Mouse (Mus musculus) embryonic facial prominence, embryonic 14.5 days (tissue): ENCODE measurements at regions not wholly inside any gene's neighbourhood (a gene's known extent, or its start where the extent isn't known, plus 50 kb on each side); places are given as distances from the start of the nearest gene placed in this dataset.

ENCODE experiments used
- ATAC-seq: fragments of 200-750 bp; cut with Nextera tagmentation; 2 replicates; pipeline ENCODE4 v1.8.0; 2017; ENCODE audit warnings: low read depth, moderate number of reproducible peaks, moderate TSS enrichment
- DNase-seq: peaks from one replicate; pipeline ENCODE4 v3.0.0-alpha.2; 2015; ENCODE audit warnings: low spot score
- H3K27ac ChIP-seq: fragments of 300-500 bp; sonication (generic); replicated peaks from 2 replicates; pipeline ENCODE4 v1.5.1; 2014; ENCODE audit warnings: low read depth, mild to moderate bottlenecking, low read length, moderate library complexity
- H3K27me3 ChIP-seq: fragments of 300-500 bp; sonication (generic); replicated peaks from 2 replicates; pipeline ENCODE4 v1.6.1; 2014; ENCODE audit warnings: low read length; ENCODE audit not compliant: control insufficient read depth, insufficient read depth
- H3K36me3 ChIP-seq: fragments of 300-500 bp; sonication (generic); 2 replicates; pipeline ENCODE4 v1.6.1; 2014; ENCODE audit warnings: low read length, mixed read lengths; ENCODE audit not compliant: control insufficient read depth, insufficient read depth
- H3K4me1 ChIP-seq: fragments of 300-500 bp; sonication (generic); 2 replicates; pipeline ENCODE4 v1.6.1; 2014; ENCODE audit warnings: antibody characterized with exemption, low read length; ENCODE audit not compliant: control insufficient read depth, insufficient read depth
- H3K4me2 ChIP-seq: fragments of 300-500 bp; sonication (generic); 2 replicates; pipeline ENCODE4 v1.6.1; 2014; ENCODE audit warnings: low read depth, mild to moderate bottlenecking, low read length, moderate library complexity, mixed read lengths
- H3K4me3 ChIP-seq: fragments of 300-500 bp; sonication (generic); 2 replicates; pipeline ENCODE4 v1.5.1; 2014; ENCODE audit warnings: low read depth, mild to moderate bottlenecking, low read length
- H3K9ac ChIP-seq: fragments of 300-500 bp; sonication (generic); 2 replicates; pipeline ENCODE4 v1.6.1; 2014; ENCODE audit warnings: low read depth, mild to moderate bottlenecking, low read length, moderate library complexity, mixed read lengths
- H3K9me3 ChIP-seq: fragments of 300-500 bp; sonication (generic); 2 replicates; pipeline ENCODE4 v1.6.1; 2016; ENCODE audit warnings: low read length; ENCODE audit not compliant: control insufficient read depth
- WGBS: fragments of 180-500 bp; shearing (Covaris S2); extraction: QIAGEN DNeasy Blood & Tissue Kit; methylation state at CpG from one replicate; pipeline ENCODE4 v1.1.7; 2014; 5-methylcytosine and 5-hydroxymethylcytosine counted together

DNA sequence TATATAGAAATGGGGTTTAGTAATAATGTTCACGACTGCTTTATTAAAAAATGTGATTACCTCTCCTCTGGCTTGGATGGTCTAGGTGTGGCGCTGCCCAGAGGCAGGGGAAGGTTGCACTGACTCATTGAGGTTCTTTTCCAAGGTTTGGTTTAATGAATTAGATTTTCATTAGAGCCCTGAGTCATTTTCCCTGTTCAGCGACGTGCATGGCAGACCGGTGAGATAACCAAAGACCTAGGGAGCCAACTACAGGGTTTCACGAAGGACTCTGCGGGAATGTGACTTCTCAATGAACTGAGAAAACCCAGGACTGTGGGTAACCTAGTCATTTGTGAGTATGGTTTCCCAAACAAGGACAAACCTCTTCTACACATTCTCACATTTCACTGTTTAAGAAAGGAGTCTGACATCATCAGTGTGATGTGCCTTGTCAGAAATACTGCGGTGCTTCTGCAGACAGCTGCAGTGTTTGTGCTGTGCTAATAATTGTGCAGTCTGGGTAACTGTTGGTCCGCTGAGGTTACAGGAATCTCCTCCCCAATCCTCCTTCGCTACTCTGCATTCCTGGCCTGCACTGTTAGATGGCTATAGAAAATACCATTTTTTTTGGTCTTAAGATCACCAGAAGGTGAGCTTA lies 70.3 kb upstream of the Dnah5 start:
- no peaks in the 10 kb centered on the region for H3K9me3 ChIP-seq
- no peaks in the 10 kb centered on the region for H3K4me1 ChIP-seq
- no peak overlapping the region for H3K4me3 ChIP-seq
- no peak overlapping the region for H3K4me2 ChIP-seq
- peak; percentile 43 for DNase-seq
- ATAC-seq = peak; percentile 62; the same call in 1 of the 2 replicates
- no peaks in the 10 kb centered on the region for H3K36me3 ChIP-seq
- WGBS = 59% methylated on average over 10 of the region's 10 CpGs
- H3K27me3 ChIP-seq = no peaks in the 10 kb centered on the region
- H3K27ac ChIP-seq = no peak overlapping the region
- no peak overlapping the region for H3K9ac ChIP-seq

DNA sequence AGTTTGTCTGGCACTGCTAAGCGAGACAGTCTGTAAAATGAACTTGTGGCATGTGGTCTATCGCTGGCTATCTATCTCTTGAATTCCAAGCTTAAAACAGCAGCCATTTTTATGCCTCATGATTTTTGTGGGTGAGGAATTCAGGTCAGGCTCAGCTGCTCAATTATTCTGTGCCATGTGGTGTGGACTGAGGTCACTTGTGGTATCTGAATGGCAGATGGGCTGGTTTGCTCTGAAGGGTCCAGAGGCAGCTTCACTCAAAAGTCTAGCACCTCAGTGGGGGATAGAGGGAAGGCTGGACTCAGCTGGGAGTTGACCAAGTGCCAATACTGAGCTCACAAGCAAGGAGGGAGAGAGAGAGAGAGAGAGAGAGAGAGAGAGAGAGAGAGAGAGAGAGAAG lies 69.3 kb upstream of the Dnah5 start:
- no peaks in the 10 kb centered on the region for H3K9me3 ChIP-seq
- 68% methylated on average over 2 of the region's 2 CpGs for WGBS

DNA sequence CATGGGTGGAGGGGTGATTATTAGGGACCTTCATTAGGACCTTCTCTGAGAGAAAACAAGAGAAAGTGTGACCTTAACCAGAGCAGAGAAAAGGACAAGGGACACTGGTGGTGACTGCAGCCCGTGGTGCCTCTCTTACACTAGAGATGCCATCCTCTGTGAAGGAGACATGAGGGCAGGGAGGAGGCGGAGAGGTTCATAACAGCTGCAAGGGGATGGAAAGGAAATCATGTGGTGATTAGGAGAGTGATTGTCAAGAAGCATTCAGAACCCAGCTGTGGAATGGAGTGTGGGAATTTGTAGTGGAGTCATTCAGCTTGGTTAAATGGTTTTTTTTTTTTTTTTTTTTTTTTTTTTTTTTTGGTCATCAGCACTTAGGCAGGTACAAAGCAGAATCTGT lies 64.7 kb upstream of the Dnah5 start:
- DNase-seq = no peak
- 76% methylated on average over 2 of the region's 2 CpGs for WGBS

More for the DNA sequence above, 69.3 kb upstream of the Dnah5 start:
- Histone ChIP-seq H3K27ac (no peak overlapping the region), H3K4me1 (no peaks in the 10 kb centered on the region), H3K4me3 (no peak overlapping the region), H3K36me3 (no peaks in the 10 kb centered on the region), H3K4me2 (no peak overlapping the region), H3K9ac (no peak overlapping the region), H3K27me3 (no peaks in the 10 kb centered on the region)
- peak; percentile 15 for DNase-seq
- ATAC-seq = no peak

DNA sequence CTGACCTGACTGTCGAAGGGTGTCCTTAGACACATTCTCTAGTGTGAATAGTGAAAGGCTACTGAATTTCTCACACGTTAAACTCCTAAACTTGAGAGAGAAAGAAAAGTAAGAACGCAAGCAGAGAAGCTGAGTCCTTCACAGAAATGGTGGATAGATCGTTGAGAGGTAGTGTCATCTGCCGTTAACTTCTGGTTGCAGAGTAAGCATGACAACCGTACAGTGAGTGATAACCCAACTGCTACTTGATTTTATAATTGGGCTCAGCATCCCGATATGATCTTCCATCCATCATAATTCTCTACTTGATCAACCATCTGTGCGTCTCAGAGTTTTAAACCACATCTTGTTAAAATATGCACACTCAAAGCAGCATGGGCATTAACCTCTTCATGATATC lies 63.3 kb upstream of the Dnah5 start:
- no peak overlapping the region for H3K27ac ChIP-seq

More for the DNA sequence above, 64.7 kb upstream of the Dnah5 start:
- H3K27me3 ChIP-seq = no peaks in the 10 kb centered on the region
- H3K9me3 ChIP-seq = no peaks in the 10 kb centered on the region
- H3K27ac ChIP-seq = no peak overlapping the region
- H3K36me3 ChIP-seq = no peaks in the 10 kb centered on the region
- H3K9ac ChIP-seq = no peak overlapping the region
- no peak overlapping the region for H3K4me3 ChIP-seq
- no peaks in the 10 kb centered on the region for H3K4me1 ChIP-seq
- ATAC-seq = no peak
- H3K4me2 ChIP-seq = no peak overlapping the region

DNA sequence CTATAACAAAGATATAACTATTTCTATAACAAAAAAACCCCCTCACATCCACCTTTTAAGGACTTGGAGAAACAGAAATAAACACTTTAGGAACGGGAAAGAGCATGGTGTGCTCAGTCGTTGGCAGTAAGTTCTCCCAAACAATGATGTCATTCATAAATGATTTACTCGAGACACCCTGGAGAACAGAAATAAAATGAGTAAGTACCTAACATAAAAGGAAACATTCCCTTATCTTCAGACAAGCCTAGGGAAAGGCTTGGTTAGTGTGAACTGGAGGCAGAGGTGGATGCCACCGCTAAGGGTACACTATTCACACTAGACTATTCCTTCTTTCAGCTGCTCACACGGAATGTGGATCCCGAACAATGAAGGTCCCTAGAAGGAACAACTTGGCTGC lies 62.2 kb upstream of the Dnah5 start:
- no peaks in the 10 kb centered on the region for H3K36me3 ChIP-seq
- 65% methylated on average over 6 of the region's 6 CpGs for WGBS
- H3K9me3 ChIP-seq = no peaks in the 10 kb centered on the region
- H3K27me3 ChIP-seq = no peaks in the 10 kb centered on the region
- H3K4me3 ChIP-seq = no peak overlapping the region
- H3K27ac ChIP-seq = no peak overlapping the region
- no peak for ATAC-seq
- no peak overlapping the region for H3K4me2 ChIP-seq
- H3K9ac ChIP-seq = no peak overlapping the region
- DNase-seq = no peak
- no peaks in the 10 kb centered on the region for H3K4me1 ChIP-seq

More for the DNA sequence above, 63.3 kb upstream of the Dnah5 start:
- Histone ChIP-seq H3K4me1 (no peaks in the 10 kb centered on the region), H3K9ac (no peak overlapping the region), H3K36me3 (no peaks in the 10 kb centered on the region), H3K27me3 (no peaks in the 10 kb centered on the region), H3K4me2 (no peak overlapping the region), H3K4me3 (no peak overlapping the region), H3K9me3 (no peaks in the 10 kb centered on the region)
- DNase-seq (no peak), ATAC-seq (no peak)
- 89% methylated on average over 8 of the region's 8 CpGs for WGBS

DNA sequence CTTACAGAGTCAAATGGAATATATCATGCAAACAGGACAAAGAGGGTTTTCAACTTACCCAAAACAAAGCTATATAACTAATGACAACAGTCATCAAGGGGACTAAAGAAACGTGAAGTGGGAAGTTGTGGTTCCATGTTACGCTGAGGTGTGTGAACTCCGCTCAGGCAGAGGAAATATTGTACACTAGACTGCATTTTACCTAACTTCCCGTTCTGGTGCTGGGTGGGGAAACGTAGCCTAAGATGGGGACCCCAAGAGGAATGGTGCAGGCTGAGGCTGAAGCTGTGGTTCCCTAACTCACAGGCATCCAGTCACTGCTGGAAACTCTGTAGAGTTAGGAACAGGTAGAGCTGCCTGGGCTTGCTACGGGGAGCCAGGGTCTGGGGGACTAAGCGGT lies 59.3 kb upstream of the Dnah5 start:
- H3K4me3 ChIP-seq = no peak overlapping the region
- no peak overlapping the region for H3K27ac ChIP-seq
- WGBS = 88% methylated on average over 7 of the region's 7 CpGs
- H3K4me1 ChIP-seq = no peaks in the 10 kb centered on the region
- H3K36me3 ChIP-seq = no peaks in the 10 kb centered on the region
- no peak overlapping the region for H3K4me2 ChIP-seq
- H3K9ac ChIP-seq = no peak overlapping the region
- no peak for ATAC-seq
- no peaks in the 10 kb centered on the region for H3K27me3 ChIP-seq
- no peak for DNase-seq
- no peaks in the 10 kb centered on the region for H3K9me3 ChIP-seq

DNA sequence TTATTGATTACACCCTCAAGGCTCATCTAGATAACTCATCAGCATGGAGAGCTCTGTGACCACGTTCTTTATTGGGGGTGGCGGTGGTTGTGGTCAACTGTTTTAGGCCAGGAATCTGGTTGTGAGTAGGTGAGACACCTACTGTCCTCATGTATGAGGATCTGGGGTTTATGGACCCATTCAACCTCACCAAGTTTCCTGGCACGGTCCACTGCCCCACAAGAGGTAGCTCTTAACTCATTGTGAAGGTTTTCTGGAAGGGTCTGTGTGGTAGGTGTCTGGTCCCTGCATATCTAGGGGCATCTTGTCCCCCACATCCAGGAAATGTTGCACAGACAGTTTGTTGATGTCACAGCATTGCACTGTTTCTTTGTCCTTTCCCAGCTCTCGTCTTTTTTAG lies 58.7 kb upstream of the Dnah5 start:
- ATAC-seq (no peak), DNase-seq (no peak)
- Histone ChIP-seq H3K4me3 (no peak overlapping the region), H3K4me1 (no peaks in the 10 kb centered on the region), H3K27ac (no peak overlapping the region), H3K4me2 (no peak overlapping the region), H3K9ac (no peak overlapping the region), H3K36me3 (no peaks in the 10 kb centered on the region), H3K9me3 (no peaks in the 10 kb centered on the region), H3K27me3 (no peaks in the 10 kb centered on the region)
- WGBS = 83% methylated on average over 4 of the region's 4 CpGs

DNA sequence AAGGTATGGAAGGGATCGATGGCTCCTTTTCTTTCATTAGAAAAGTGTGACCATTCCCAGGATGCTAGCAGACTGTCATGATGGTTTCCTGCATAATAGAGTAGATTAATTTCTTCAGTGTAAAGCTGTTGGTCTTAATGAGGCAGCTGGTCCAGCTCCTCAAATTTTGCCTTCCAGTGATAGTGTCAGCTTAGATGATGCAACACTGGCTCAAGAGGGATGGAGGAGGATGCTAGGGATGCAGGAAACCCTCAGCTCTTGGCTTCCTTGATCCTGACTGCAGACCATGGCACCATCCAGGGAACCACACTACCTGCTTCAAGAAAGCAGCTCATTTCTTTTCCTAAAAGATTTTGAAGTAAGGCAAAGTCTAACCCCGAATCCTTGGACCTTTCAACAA lies 51.9 kb upstream of the Dnah5 start:
- no peak overlapping the region for H3K27ac ChIP-seq
- no peaks in the 10 kb centered on the region for H3K9me3 ChIP-seq
- H3K9ac ChIP-seq = no peak overlapping the region
- no peak for ATAC-seq
- 0 out of 2 replicates have a peak, but pooled peaks cover 2% of the 10 kb centered on the region for H3K27me3 ChIP-seq
- no peak for DNase-seq
- WGBS = 90% methylated on average over 2 of the region's 2 CpGs
- no peak overlapping the region for H3K4me2 ChIP-seq
- H3K4me3 ChIP-seq = no peak overlapping the region
- H3K4me1 ChIP-seq = peaks cover 7% of the 10 kb centered on the region
- no peaks in the 10 kb centered on the region for H3K36me3 ChIP-seq
